Mouse (Mus musculus) bone marrow macrophage, adult 2 months (primary cell): ENCODE measurements around the gene Rps10.

Experiments used
- CTCF ChIP-seq: IDR thresholded peaks from 2 replicates; pipeline ENCODE4 v1.5.1; 2012; ENCODE audit warnings: low read depth, mild to moderate bottlenecking, low read length, moderate library complexity
- POLR2A ChIP-seq: IDR thresholded peaks from 2 replicates; pipeline ENCODE4 v1.6.1; 2012; ENCODE audit warnings: mild to moderate bottlenecking, low read depth, low read length, borderline replicate concordance

GRCm38 (mm10) chr17:27621705-27622531 lies 14.6 kb downstream of the Rps10 start:
- TF ChIP-seq CTCF (no peak), POLR2A (no peak)
